In genomic region chr6:89634400-89634799, GRCm38 (mm10) we compare ENCODE assay signal across 14 mouse cellular contexts. TPM values are rescaled to one million over a fixed set of nuclear protein-coding genes. Genes with fewer than 3 reads are reported as not detected.
DNase-seq lines count a peak whose midpoint lies in the region; ATAC-seq and TF ChIP-seq lines count a peak whose summit lies in the region.
"Had no signal": no experiment of that assay in that cellular context is flagged by ENCODE, and none has a peak within 500 bp of the region (broad histone marks: within the 10 kb centered on the region; RNA-seq: fewer than 3 reads in every experiment).

No protein-coding gene starts in this region.

- no peaks in the 10 kb centered on the region for H3K27me3 ChIP-seq in kidney, adult 2 months (replicated peaks; ENCODE audit: control insufficient read depth, insufficient read depth, low read length)
- 0 out of 2 replicates have a peak, but pooled peaks cover 2% of the 10 kb centered on the region for H3K27me3 ChIP-seq in kidney, embryonic 15.5 days
- H3K27me3 ChIP-seq in heart, postnatal 0 days (ENCODE audit: control insufficient read depth, insufficient read depth, low read length): no peaks in the 10 kb centered on the region
- H3K27me3 ChIP-seq: forebrain, embryonic 15.5 days; limb, embryonic 15.5 days had no signal

- TF ChIP-seq EP300 in heart, postnatal 0 days (IDR thresholded peaks at IDR 0.05; ENCODE audit: low read depth): 0 out of 2 replicates have a peak, but pooled peaks have one; percentile 37

- no peak overlapping the region for H3K27ac ChIP-seq in kidney, adult 2 months (ENCODE audit: insufficient read depth, low read depth, low read length)
- no peak overlapping the region for H3K27ac ChIP-seq in kidney, embryonic 15.5 days
- peak overlapping the region; percentile 44 for H3K27ac ChIP-seq in heart, postnatal 0 days (ENCODE audit: low read depth)
- H3K27ac ChIP-seq: embryonic facial prominence, embryonic 13.5 days; forebrain, embryonic 15.5 days; limb, embryonic 15.5 days had no signal

- intact Hi-C loops in gastrocnemius, postnatal 14 days (cut with DNase I; ENCODE audit: low total_unique reads): loop anchor here (5.0 to 10.0 kb wide), 2 partner anchors 270 to 707 kb away; partner anchors contain the start of gene Plxna1

- DNase-seq in kidney, adult 2 months: peak; percentile 10
- peak; percentile 34 for DNase-seq in MN1 (ENCODE audit: low spot score)
- peak; percentile 23 for DNase-seq in gastrocnemius, postnatal 14 days
- DNase-seq in heart, postnatal 0 days (ENCODE audit: low spot score): peak; percentile 72
- DNase-seq in lung, postnatal 4 days: no peak
- no peak for DNase-seq in yolk sac, embryonic 10.5 days (ENCODE audit: low spot score)
- DNase-seq: cerebellum, postnatal 36 days; lung, embryonic 14.5 days; right cerebral cortex, postnatal 25 days; thymus, postnatal 4 days had no signal

- no peak overlapping the region for H3K9ac ChIP-seq in kidney, embryonic 15.5 days
- no peak overlapping the region for H3K9ac ChIP-seq in heart, postnatal 0 days (replicated peaks; ENCODE audit: low read depth, low read length)
- H3K9ac ChIP-seq: embryonic facial prominence, embryonic 13.5 days; forebrain, embryonic 15.5 days; limb, embryonic 15.5 days; lung, embryonic 14.5 days had no signal

- H3K4me2 ChIP-seq in kidney, embryonic 15.5 days: no peak overlapping the region
- H3K4me2 ChIP-seq in heart, postnatal 0 days (ENCODE audit: low read depth, low read length): no peak overlapping the region
- H3K4me2 ChIP-seq: embryonic facial prominence, embryonic 13.5 days; forebrain, embryonic 15.5 days; limb, embryonic 15.5 days; lung, embryonic 14.5 days had no signal

- H3K4me1 ChIP-seq in kidney, adult 2 months (ENCODE audit: control insufficient read depth, insufficient read depth, low read length): peaks cover 4% of the 10 kb centered on the region; the same call in 1 of the 2 replicates
- peaks cover 15% of the 10 kb centered on the region for H3K4me1 ChIP-seq in kidney, embryonic 15.5 days
- H3K4me1 ChIP-seq in heart, postnatal 0 days (ENCODE audit: control insufficient read depth, insufficient read depth): peaks cover 9% of the 10 kb centered on the region

- ATAC-seq in kidney, embryonic 15.5 days (replicated peaks; ENCODE audit: low FRiP score): no peak
- ATAC-seq in heart, postnatal 0 days (ENCODE audit: insufficient read depth, low read depth): peak; percentile 83
- ATAC-seq: forebrain, embryonic 15.5 days had no signal

- no peak for TF ChIP-seq CTCF in kidney, adult 2 months (conservative IDR thresholded peaks at IDR 0.05; ENCODE audit: insufficient read depth, insufficient read length, low read depth, low read length)
- no peak; the same call in 1 of the 2 replicates for TF ChIP-seq CTCF in heart, postnatal 0 days (IDR thresholded peaks at IDR 0.05; ENCODE audit: low read depth)

- no peaks in the 10 kb centered on the region for H3K9me3 ChIP-seq in kidney, embryonic 15.5 days (replicated peaks)
- no peaks in the 10 kb centered on the region for H3K9me3 ChIP-seq in heart, postnatal 0 days (replicated peaks; ENCODE audit: control insufficient read depth, low read length)
- H3K9me3 ChIP-seq: embryonic facial prominence, embryonic 13.5 days; forebrain, embryonic 15.5 days; limb, embryonic 15.5 days had no signal

- WGBS in kidney, adult 2 months: 58% methylated on average over 8 of the region's 8 CpGs
- WGBS in kidney, embryonic 15.5 days: 37% methylated on average over 8 of the region's 8 CpGs
- 6% methylated on average over 8 of the region's 8 CpGs for WGBS in heart, postnatal 0 days

- no peaks in the 10 kb centered on the region for H3K36me3 ChIP-seq in kidney, adult 2 months (ENCODE audit: control insufficient read depth, insufficient read depth, low read length)
- H3K36me3 ChIP-seq in kidney, embryonic 15.5 days: no peaks in the 10 kb centered on the region
- H3K36me3 ChIP-seq in heart, postnatal 0 days (replicated peaks; ENCODE audit: control insufficient read depth, insufficient read depth, low read length): no peaks in the 10 kb centered on the region
- H3K36me3 ChIP-seq: embryonic facial prominence, embryonic 13.5 days; forebrain, embryonic 15.5 days; limb, embryonic 15.5 days had no signal

- H3K4me3 ChIP-seq in kidney, adult 2 months (ENCODE audit: insufficient read depth, low read depth, low read length): no peak overlapping the region
- H3K4me3 ChIP-seq in kidney, embryonic 15.5 days (replicated peaks): no peak overlapping the region
- H3K4me3 ChIP-seq in heart, postnatal 0 days (ENCODE audit: low read depth, low read length): no peak overlapping the region
- H3K4me3 ChIP-seq: embryonic facial prominence, embryonic 13.5 days; forebrain, embryonic 15.5 days; limb, embryonic 15.5 days had no signal

- TF ChIP-seq POLR2A in kidney, adult 2 months (IDR thresholded peaks at IDR 0.05; ENCODE audit: low read depth, low read length): no peak

RNA-seq across cellular contexts. Expression of gene Txnrd3, which starts 9.4 kb away (rescaled TPM):
- 16.9 and 18.7 TPM in 2 replicates for polyA plus RNA-seq in kidney, adult 2 months (2012; rRNA removed)
- polyA plus RNA-seq in kidney, embryonic 15.5 days (2015; fragmentation: Nextera tagmentation; extraction: Ambion mirVana): 17.4 and 17.7 TPM in 2 replicates
- 1 to 10 TPM; 7.2 to 8.5 TPM for total RNA-seq in gastrocnemius, postnatal 14 days (2021)
- total RNA-seq in heart, postnatal 0 days (2014; rRNA removed; ENCODE audit: low replicate concordance): 16.8 and 20.1 TPM in 2 replicates
- polyA plus RNA-seq in heart, postnatal 0 days (2015; fragmentation: Nextera tagmentation; extraction: Ambion mirVana): 23.3 and 28.2 TPM in 2 replicates

RNA-seq across cellular contexts. Expression of gene Chchd6, which starts 38.9 kb away (rescaled TPM):
- polyA plus RNA-seq in kidney, adult 2 months (2012; rRNA removed): 86.5 and 103 TPM in 2 replicates
- polyA plus RNA-seq in kidney, embryonic 15.5 days (2015; fragmentation: Nextera tagmentation; extraction: Ambion mirVana): 62.2 and 63.8 TPM in 2 replicates
- total RNA-seq in gastrocnemius, postnatal 14 days (2021): 1 to 10 TPM; 2.7 to 3.3 TPM
- 19.9 and 21.8 TPM in 2 replicates for total RNA-seq in heart, postnatal 0 days (2014; rRNA removed; ENCODE audit: low replicate concordance)
- 37.5 and 37.8 TPM in 2 replicates for polyA plus RNA-seq in heart, postnatal 0 days (2015; fragmentation: Nextera tagmentation; extraction: Ambion mirVana)

Comparison
In these comparisons a context has a peak if more than half of its experiments do, and no peak if none do; other contexts are left out.
1. DNase-seq: peak in kidney, adult 2 months (single experiment), MN1 (single experiment), gastrocnemius, postnatal 14 days (single experiment) and heart, postnatal 0 days (single experiment); none in lung, postnatal 4 days (0 of 2) and yolk sac, embryonic 10.5 days (single experiment).